Mouse (Mus musculus) left cerebral cortex, adult 2 months (tissue): Measurements from ENCODE around the gene Tank. TPM values are rescaled to one million over a fixed set of nuclear protein-coding genes. Genes with fewer than 3 reads are reported as not detected.

Experiments
- DNase-seq, 2 experiments: peaks; one replicate each; pipeline ENCODE4 v3.0.0; 2021 to 2022; ENCODE audit warnings: low spot score in 2 of 2, mixed read lengths in 1 of 2; ENCODE audit errors: extremely low spot score in 1 of 2
- H3K27ac ChIP-seq: fragments of 200-600 bp; 2 replicates; pipeline ENCODE4 v1.8.1; 2022
- H3K4me3 ChIP-seq: fragments of 200-600 bp; 2 replicates; pipeline ENCODE4 v1.8.1; 2022
- CTCF ChIP-seq: fragments of 200-600 bp; IDR thresholded peaks from 2 replicates; pipeline ENCODE4 v1.8.1; 2022; ENCODE audit warnings: antibody characterized with exemption, mild to moderate bottlenecking, moderate library complexity
- intact Hi-C: fragments of 180-260 bp; cut with DNase I; formaldehyde crosslinking; loops from one replicate; pipeline ENCODE4 v1.15.1; 2025
- total RNA-seq, 2 experiments: library from RNA; stranded (reverse); gene quantifications; 2 replicates each; pipeline ENCODE4 v1.2.3; 2021

The Tank gene
- total RNA-seq, 2 experiments from 2014 or later, result 26.2 to 32.1 TPM

- DNase-seq, result no peak
- no peak for TF ChIP-seq CTCF
- intact Hi-C loops, result no loop called here
- Histone ChIP-seq H3K4me3 (no peak overlapping the region), H3K27ac (no peak overlapping the region)
Observed at GRCm38 (mm10) chr2:61630864-61631555, 52.6 kb downstream of the Tank start.

GRCm38 (mm10) chr2:61635099-61635498 lies 56.7 kb downstream of the Tank start:
- Histone ChIP-seq H3K27ac (no peak overlapping the region), H3K4me3 (no peak overlapping the region)
- no peak for DNase-seq
- TF ChIP-seq CTCF, result no peak
- intact Hi-C loops, result no loop called here

GRCm38 (mm10) chr2:61638182-61638581 lies 59.8 kb downstream of the Tank start:
- DNase-seq, result no peak
- Histone ChIP-seq H3K27ac (no peak overlapping the region), H3K4me3 (no peak overlapping the region)
- no peak for TF ChIP-seq CTCF
- intact Hi-C loops, result no loop called here

DNA sequence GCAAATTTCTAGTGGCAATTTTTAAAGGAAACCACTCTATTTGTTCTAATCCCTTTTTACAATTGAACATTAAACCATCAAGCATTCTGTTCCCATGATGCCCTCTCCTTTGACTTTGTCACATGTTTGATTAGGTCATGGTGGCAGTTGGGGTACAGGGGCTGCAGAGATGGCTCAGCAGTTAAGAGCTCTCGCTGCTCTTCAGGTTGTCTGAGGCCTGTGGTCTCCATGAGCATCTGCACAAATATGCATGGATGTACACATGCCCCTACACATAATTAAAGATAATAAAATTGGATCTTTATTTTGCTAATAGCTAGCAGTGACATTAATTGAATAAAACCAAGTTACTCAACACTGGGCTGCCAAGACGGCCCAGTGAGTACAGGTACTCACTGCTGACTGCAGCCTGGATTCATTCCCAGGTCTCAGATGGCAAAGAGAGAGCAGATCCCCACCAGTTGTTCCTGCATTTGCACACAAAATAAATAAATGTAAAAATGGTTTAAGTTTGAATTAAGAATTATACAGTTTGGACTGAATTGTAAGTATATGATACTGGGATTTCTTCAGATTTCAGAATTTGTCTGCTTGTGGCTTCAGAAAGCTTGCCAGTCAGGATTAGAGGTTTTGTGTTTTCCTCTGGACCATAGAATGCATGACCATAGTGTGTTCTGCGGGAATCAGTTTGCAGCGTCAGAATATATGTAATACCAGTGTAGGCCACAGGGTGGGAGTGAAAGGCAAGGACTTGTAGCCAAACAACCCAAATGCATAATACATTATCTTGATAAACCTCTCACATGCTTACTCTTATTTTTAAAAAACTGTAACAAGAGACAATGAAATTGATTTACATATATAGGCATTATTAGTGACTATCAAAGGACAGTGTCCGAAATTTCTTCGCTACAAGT lies 64.3 kb downstream of the Tank start:
- Histone ChIP-seq H3K27ac (no peak overlapping the region), H3K4me3 (no peak overlapping the region)
- DNase-seq, result peak; percentile 65 to 72
- intact Hi-C loops, result loop anchor here (2.0 kb wide), 1 partner anchor 326 kb away; no protein-coding TSS in a partner anchor
- peak; percentile 85 for TF ChIP-seq CTCF

DNA sequence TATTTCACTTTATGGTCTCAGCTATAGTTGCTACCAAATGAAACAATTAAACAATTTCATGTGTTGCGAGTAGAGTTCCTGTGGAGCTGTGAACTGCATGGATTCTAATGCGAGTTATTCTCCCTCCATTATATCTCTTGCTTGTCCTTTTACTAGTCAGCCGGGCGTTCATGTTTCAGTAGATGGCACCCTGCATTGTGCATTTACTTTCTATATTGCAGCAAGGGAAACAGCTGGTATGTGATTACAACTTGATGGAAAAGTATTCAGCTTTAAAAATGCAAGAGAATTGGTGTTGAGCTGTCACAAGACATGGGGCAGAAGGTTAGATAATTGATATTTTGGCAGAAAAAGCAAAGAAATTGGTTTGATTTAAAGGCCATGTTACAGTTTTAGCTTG lies 72.8 kb downstream of the Tank start:
- no peak; the same call in 1 of the 2 replicates for TF ChIP-seq CTCF
- intact Hi-C loops, result loop anchor here (5.0 to 10.0 kb wide), 2 partner anchors 636 to 864 kb away; no protein-coding TSS in a partner anchor

DNA sequence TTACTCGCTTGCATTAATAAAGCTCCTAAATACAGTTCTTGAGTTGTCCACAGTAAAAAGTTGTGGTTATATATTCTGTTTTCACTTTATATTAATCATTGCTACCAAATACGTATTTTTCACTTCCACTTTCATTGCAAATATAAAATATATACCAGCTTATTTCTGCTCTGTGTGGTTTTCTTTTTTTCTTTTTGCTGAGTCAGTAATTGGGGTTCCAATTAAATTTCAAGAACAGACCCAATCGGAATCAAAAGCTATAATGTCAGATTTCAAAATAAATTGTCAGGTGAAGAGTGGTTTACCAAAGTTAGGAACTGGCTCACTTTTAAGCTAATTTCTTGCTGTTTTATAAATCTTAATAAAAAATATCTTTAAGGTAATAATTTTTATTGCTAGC lies 73.3 kb downstream of the Tank start:
- H3K27ac ChIP-seq, result no peak overlapping the region
- intact Hi-C loops, result loop anchor here (5.0 to 10.0 kb wide), 2 partner anchors 636 to 863 kb away; no protein-coding TSS in a partner anchor
- DNase-seq, result no peak
- H3K4me3 ChIP-seq, result no peak overlapping the region
- TF ChIP-seq CTCF, result no peak

More for the DNA sequence above, 72.8 kb downstream of the Tank start:
- no peak for DNase-seq
- Histone ChIP-seq H3K4me3 (no peak overlapping the region), H3K27ac (no peak overlapping the region)

- H3K4me3 ChIP-seq, result peak overlapping the region; percentile 49
- no peak for TF ChIP-seq CTCF
- intact Hi-C loops, result loop anchor here (2.0 to 10.0 kb wide), 2 partner anchors 804 to 860 kb away; no protein-coding TSS in a partner anchor
- peak overlapping the region; percentile 92 for H3K27ac ChIP-seq
- DNase-seq, result peak in 1 of 2 experiments; percentile 31
Observed at GRCm38 (mm10) chr2:61655046-61655381, 76.6 kb downstream of the Tank start.

GRCm38 (mm10) chr2:61655382-61656281 lies 77.2 kb downstream of the Tank start:
- H3K27ac ChIP-seq, result peak overlapping the region; percentile 92
- H3K4me3 ChIP-seq, result peak overlapping the region; percentile 49
- TF ChIP-seq CTCF, result no peak
- DNase-seq, result peak; percentile 82 to 88
- intact Hi-C loops, result loop anchor here (2.0 to 10.0 kb wide), 3 partner anchors 149 to 859 kb away; no protein-coding TSS in a partner anchor

DNA sequence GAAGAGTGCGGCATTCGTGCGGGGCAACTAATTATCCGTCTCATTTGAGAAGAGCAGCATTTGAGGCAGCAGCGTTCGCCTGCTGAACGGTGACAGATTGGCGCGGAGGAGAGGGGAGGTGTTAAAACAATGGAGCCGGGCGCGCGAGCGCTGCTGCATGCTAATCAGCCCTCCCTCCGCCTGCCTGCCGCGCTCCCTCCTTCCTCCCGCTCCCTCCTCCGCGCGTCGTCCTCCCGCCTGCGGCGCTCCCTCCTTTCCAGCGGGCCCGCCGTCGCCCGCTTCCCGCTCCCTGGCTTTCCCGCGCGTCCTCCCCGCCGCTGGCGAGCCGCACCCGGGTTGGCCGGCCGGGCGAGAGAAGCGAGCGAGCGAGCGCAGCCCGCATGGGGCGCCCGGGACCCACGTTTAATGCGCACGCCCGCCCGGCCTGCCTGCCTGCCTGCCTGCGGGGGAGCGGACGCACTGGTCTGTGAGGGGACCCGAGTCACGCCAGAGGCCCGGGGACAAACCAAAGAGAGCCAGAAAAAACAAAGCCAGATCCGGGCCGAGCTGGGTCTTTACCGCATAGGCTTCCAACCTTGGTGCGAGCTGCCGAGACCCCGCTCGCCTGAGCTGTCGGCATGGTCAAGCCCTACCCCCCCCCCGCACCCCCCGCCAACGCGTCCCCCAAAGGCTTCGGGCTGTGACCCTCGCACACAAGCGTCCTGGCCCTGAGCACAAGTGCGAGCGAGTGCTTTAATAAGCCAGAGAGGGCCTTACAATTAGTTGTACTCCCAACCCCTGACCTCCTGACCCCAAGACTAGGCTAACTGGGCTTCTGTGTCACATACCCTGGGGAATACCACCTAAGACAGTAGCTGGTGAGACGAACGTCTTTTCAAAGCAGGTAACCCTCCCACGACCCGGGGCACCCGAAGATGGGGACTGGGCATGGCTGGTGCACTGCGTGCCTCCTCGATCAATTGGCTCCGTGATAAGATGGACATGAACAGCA lies 78.3 kb downstream of the Tank start:
- H3K27ac ChIP-seq, result peak overlapping the region; percentile 92
- intact Hi-C loops, result loop anchor here (2.0 to 10.0 kb wide), 2 partner anchors 148 to 858 kb away; no protein-coding TSS in a partner anchor
- peak overlapping the region; percentile 49 for H3K4me3 ChIP-seq
- TF ChIP-seq CTCF, result no peak; the same call in 1 of the 2 replicates
- DNase-seq, result peak; percentile 90

- no peak for TF ChIP-seq CTCF
- Histone ChIP-seq H3K4me3 (no peak overlapping the region), H3K27ac (no peak overlapping the region)
- intact Hi-C loops, result loop anchor here (10.0 kb wide), 1 partner anchor 856 kb away; no protein-coding TSS in a partner anchor
- no peak for DNase-seq
Observed at GRCm38 (mm10) chr2:61659254-61659653, 80.9 kb downstream of the Tank start.
